Mouse (Mus musculus): ENCODE measurements around the gene Fam3c. TPM values are rescaled to one million over a fixed set of nuclear protein-coding genes. Genes with fewer than 3 reads are reported as not detected.

Gene Fam3c
- polyA plus RNA-seq (2012) = 3.4 and 3.8 TPM in 2 replicates

DNA sequence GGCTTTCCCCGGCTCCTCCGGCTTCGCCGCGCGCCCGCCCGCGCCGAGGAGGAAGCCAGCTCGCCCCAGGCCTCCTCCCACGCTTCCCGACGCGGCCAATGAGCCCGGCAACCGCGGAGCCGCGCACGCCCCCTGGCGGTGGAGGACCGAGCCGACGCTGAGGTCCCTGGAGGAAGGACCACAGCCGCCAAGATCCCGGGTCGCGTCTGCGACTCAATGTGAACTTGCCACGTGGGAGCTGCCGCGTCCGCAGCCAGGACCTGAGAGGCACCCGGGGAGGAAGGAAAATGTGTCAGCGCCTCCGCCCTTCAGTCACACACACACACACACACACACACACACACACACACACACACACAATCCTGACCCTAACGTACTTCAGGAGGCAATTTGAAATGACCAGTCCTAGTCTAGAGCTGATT, at the start of gene Fam3c:
Gene Fam3c, minus strand, starts transcription at position 158 of the 422 bp plus-strand sequence.
- TF ChIP-seq GATA1 (IDR thresholded peaks at IDR 0.05; ENCODE audit: low read length) = no peak

DNA sequence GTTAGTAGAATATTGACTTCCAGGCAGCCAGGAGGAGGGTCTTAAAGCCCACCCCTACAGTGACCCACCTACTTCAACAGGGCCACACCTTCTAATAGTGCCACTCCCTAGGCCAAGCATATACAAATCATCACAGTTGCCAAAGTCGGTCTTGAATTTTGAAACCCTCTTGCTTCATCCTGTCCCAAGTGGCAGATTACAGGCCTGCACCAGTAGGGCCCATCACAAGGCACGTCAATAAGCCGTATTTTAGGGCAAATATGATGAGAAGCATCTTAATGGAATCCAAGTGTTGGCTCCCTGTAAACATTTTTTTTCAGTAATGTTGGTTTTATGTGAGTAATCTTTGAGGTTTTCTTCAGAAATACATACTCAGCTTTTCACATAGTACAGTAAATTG, 49.0 kb upstream of the Fam3c start:
- TF ChIP-seq GATA1 (IDR thresholded peaks at IDR 0.05; ENCODE audit: low read length) = no peak

DNA sequence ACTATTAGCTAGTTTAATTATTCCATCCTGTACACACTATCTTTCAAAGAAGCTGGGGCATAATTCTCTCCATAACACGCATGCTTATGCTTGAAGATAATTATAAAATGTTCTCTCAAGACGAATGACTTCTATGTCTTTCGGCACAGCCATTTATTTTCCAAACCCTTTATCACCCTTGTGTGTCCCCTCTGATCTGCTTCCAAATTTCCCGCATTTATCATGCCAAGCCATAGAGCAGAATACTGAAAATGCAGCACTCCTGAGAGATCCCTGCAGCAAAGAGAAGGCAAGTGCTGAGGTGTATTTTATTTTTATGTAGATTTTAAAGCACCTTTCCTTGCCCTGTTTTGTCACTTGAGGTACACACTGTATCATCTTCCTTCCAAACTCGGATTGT, 47.7 kb upstream of the Fam3c start:
- TF ChIP-seq GATA1 (IDR thresholded peaks at IDR 0.05; ENCODE audit: low read length) = no peak

DNA sequence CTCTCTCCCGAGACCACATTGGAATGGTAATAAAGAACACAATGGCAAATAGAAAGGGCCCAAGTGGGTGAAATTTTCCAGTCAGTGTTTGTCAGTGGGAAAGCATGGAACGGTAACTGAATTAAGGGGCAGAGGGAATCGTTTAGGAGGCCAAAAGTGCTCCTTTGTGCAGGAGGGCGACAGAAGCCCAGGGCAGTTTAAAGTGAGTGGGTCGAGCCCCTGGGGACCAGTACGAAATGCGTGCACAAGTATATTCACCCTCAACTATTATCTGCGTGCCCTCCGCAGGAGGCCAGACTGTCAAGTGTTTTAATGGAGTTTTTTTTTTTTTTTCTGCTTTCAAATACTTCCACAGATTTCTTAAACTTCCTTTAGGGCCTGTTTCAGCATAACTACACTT, 47.3 kb upstream of the Fam3c start:
- no peak for TF ChIP-seq GATA1 (IDR thresholded peaks at IDR 0.05; ENCODE audit: low read length)

DNA sequence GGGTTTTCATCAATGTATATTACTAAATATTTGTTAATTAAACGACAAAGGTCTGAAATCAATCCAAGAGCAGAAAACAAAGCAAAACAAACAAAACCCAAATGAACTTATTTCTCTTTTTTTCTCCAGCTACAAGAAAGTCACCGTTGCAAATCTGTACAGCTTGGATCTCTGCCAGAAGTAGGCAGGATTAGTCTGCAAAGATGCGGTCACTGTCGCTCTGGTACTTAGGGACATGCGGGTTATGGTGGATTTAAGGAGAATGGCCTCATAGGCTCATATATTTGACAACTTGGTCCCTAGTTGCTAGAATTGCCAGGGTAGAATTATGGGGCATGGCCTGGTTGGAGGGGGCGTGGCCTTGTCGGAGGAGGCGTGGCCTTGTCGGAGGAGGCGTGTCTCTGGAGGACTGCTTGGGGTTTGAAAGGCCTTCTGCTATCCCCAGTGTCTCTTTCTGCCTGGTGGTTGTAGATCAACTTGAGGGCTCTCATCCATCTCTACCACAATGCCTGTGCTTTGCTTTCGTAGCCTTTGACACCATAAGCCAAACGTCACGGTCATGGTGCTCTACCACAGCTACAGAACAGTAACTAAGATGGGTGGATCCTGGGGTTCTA, 46.6 kb upstream of the Fam3c start:
- no peak for TF ChIP-seq GATA1 (IDR thresholded peaks at IDR 0.05; ENCODE audit: low read length)

DNA sequence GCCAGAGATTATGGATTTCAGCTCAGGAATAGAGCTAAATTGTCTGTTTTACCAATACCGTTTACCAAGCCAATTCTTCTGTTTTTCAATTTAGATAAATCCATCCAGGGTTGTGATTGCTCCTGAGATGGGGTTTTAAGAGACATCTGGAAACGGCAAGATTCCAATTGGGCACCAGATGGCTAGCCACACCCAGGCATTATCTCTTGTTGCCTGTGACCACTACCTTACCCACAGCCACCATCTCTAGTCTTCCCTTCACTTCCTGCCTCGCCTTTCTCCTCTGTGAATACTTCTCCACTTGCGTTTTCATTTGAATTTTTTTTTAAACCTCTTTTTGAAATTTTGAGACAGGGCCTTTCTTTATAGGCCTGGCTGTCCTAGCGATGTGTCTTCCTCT, 46.0 kb upstream of the Fam3c start:
- TF ChIP-seq GATA1 (IDR thresholded peaks at IDR 0.05; ENCODE audit: low read length) = peak; percentile 82

DNA sequence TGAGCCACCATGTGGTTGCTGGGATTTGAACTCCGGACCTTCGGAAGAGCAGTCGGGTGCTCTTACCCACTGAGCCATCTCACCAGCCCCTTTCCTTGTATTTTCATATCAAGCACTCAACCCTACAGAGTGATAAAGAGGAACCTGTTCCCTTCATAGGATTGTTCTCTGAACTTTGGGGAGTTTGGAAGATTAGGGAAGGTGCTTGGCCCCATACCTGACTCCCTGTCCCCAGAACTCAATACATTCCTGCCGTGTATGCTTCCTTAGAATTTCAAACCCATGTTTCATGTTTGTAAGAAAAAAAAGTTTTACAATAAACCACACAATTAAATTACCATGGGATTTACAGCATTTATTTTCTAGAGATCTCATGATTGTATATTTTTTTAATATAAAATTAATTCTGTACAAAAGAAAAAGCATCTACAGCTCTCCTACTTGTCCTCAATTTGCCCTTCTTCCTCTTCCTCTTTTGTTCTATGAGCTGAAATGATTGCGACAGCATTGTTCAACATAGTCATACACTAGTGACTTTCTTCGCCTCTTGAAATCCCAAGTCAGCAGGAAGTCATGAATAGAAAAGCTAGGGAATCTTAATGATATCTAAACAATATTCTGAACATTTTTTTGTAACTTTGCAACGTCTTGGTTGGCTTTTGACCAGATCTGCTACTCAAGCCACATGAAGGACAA, 42.2 kb upstream of the Fam3c start:
- TF ChIP-seq GATA1 (IDR thresholded peaks at IDR 0.05; ENCODE audit: low read length) = no peak

DNA sequence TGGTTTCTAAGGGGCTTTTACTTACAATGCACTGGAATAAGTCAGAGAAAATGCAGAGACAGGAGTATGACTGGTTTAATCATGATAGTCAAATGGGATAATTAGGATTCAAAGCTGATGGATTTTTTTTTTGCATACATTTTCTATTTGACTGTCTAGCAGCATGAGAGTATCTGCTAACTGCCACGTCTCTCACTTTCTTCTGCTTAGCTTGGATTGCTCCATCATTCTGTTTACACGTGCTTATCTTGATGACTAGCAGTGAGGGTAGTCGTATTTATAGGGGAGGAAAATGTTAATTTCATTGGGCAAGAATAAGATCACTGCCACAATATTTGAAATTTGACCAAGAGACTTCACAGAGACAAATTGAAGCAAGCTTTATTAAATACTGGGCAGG, 39.2 kb upstream of the Fam3c start:
- no peak for TF ChIP-seq GATA1 (IDR thresholded peaks at IDR 0.05; ENCODE audit: low read length)

DNA sequence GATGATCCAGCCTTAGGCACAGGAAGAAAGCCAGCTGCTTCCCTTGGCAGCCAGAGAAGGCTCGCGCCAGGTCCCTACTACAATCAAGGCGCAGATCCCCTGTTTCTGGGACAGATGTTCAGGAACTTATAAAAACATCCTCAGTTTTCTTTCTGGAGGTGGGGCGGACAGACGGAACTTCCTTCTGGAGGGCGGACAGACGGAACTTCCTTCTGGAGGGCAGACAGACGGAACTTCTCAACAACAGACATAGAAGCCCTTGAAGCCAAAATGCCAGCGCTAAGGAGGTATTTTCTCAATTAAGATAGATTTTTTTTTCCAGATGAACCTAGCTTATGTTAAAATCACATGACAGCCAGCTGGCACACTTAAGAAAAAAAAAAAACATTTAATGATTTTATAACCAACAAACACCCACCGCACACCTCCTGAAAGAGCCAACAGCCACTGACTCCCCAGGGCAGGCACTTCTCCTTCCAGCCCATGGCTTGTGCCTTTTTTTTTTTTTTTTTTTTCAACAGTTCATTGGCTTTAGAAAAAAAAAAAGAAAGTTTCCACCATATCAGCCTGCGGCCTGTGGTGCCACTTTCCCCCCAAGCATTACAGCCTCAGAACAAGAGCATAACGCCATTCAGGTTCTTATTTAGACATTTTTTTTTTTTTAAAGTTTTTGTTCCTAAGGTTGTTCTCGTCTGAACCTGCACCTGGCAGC, 34.8 kb upstream of the Fam3c start:
- no peak for TF ChIP-seq GATA1 (IDR thresholded peaks at IDR 0.05; ENCODE audit: low read length)

DNA sequence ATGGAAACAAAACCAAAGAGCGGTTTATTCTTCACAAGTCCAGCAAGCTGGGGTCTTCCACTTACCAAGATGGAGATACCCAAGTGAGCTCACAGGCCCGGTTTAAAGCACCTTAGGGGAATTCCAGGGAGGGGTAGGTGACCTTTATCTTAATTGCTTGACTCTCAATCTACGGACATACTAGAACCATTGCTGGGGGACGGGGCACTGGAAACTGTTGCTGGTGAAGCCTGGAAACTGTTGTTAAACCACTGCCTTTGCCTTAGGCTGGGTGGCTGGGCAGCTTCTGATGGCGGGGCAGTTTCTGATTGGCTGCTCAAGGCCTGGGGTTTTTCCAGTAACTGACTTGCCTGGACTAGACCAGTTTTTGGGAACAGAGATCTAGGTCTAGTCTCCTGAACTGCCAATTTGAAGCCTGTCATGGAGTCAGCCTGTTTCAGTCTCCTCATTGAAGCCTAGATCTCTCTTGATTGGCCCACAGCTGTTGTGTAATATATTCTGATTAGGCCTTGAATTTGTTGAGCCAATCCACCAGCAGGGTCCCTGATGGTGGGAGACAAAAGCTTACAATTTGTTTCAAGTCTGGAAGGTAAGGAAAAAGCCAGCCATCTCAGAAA, 29.3 kb upstream of the Fam3c start:
- no peak for TF ChIP-seq GATA1 (IDR thresholded peaks at IDR 0.05; ENCODE audit: low read length)

DNA sequence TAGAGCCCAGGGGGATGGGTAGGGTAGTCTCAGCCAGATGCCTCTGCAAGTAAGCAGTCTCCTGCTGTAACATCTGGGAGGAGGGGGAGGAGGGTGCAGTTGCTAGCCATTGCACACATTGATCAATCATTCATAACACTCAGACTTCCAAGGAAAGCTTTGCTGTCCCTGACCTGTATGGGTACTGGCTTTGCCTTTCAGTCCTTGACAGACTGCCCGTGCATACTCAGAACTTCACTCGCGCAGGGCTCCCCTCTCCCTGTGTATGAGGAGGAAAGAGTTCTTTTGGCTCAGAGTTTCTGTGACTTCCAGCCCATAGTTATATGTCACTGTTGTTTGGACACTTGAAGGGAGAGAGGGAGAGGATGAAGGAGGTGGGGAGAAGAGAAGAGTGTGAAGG, 24.2 kb upstream of the Fam3c start:
- no peak for TF ChIP-seq GATA1 (IDR thresholded peaks at IDR 0.05; ENCODE audit: low read length)

DNA sequence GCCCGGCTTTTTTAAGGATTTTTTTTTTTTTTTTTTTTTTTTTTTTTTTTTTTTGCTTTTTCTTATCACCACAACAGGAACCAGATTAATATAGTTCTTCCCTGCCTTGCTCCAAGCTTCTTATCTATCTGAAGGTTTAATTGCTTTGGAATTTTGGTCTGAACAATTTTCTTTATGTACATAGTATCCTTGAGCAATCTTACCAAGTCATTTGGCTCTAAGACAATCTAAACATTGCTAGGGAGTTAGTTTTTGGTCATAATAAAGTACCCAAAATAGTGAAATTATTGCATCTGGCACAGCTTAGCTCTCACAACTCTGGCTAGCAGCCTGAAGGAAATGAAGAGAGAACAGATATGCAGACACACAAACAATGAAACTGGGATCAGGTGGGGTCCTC, 23.8 kb upstream of the Fam3c start:
- no peak for TF ChIP-seq GATA1 (IDR thresholded peaks at IDR 0.05; ENCODE audit: low read length)

DNA sequence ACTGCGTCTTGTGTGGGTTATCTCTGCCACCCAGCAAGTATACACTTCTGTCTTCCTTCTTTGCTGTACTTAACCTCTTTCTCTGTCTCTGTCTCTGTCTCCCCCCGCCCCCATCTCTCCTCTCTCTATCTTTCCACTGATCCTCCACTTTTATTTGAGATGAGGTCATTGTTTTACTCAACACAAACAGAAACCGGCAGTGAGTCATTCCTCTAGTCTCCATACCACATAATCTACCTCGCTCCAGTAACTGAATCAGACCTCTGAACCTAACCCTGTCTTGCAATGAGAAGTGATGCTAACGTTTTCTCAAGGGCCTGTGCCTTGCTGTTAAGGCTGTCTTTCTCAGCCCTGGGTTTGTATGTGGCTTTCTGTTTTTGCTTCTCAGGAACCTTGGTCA, 22.4 kb upstream of the Fam3c start:
- no peak for TF ChIP-seq GATA1 (IDR thresholded peaks at IDR 0.05; ENCODE audit: low read length)

DNA sequence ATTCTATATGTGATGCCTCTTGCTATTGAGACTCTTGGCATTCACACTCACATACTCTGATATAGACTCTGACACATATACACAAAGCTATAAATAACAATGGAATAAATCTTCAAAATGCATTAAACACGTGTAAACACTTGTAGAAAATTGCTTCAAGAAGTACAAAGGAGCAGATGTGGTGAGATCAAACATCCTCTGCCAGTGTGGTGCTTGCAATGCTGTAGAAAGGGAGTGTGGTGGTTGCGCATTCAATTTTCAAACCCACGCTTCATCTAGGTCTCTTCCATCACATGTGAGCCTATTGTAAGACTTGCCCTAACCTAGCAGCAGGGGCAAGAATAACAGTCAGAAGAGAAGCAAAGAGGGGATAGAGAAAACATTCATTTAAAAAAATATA, 18.7 kb upstream of the Fam3c start:
- TF ChIP-seq GATA1 (IDR thresholded peaks at IDR 0.05; ENCODE audit: low read length) = no peak

DNA sequence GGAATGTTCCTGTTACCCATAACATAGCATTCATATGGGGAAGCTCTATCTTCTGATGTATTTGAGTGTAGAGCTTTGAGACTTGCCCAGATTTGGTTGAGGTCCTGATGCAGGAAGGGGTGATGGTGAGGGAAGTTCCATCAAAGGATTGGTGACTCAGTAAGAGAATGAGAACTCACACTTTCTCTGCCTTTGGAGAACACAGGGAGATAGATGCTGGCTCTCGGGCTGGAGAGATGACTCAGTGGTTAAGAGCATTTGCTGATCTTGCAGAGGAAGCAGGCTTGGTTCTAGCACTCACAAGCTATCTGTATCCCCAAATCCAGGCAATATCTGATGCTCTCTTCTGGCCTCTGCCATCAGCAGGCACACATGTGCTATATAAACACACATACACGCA, 17.4 kb upstream of the Fam3c start:
- no peak for TF ChIP-seq GATA1 (IDR thresholded peaks at IDR 0.05; ENCODE audit: low read length)

DNA sequence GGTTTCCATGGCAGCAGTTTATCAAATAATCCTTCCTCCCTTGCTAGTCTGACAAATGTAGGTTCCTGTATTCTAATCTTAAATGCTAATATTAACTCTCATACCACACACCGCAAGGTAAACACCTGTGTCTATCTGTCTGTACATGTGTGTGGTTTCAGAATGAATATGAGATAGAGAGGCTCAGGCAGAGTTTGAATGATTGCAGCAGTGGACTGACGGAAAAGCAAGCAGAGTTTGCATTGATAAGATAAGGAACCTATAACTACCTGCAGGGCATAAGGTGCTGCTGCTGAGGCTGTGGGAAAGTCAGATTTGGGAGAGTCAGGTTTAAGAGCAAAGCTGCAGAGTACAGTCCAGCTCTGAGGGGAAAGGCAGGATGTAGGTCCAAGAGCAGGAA, 10.9 kb upstream of the Fam3c start:
- no peak for TF ChIP-seq GATA1 (IDR thresholded peaks at IDR 0.05; ENCODE audit: low read length)

Data from G1E-ER4 (cell line).